Mouse (Mus musculus): ENCODE results near the gene Igf2r. TPM values are rescaled to one million over a fixed set of nuclear protein-coding genes. Genes with fewer than 3 reads are reported as not detected.
A peak's percentile ranks its signal among the peaks of the same experiment; 100 is the strongest.

The Igf2r gene
- polyA plus RNA-seq, 1 experiment from 2014 or later, result 62.5 TPM

DNA sequence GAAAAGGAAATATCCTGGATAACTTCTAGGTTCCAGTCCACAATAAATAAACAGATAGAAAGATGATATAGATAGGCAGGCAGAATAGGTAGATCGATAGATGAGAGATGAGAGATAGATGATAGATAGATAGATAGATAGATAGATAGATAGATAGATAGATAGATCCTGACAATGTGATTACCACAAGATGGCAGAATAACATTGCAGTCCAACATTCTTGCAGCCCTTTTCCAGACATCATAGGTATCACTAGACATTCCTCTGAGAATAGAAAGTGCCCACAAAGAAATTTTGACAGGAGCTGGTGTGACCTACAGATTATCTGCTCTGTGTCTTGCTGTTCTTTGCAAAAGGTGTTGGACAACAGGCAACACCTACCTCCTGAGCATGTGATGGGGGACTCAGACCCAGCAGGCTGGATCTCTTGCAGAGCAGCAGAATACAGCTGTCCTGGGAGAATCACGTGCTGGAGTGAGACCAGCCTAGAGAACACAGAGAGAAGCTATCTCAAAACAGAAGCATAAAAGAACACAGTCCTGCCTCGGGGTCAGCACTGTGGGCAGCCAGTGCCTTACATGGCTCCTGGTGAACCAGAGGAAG, 28.1 kb upstream of the Igf2r start:
- Histone ChIP-seq H3K4me1 (peaks cover 67% of the 10 kb centered on the region), H3K36me3 (no peaks in the 10 kb centered on the region), H3K27me3 (no peaks in the 10 kb centered on the region), H3K9ac (no peak overlapping the region), H3K9me3 (no peaks in the 10 kb centered on the region), H3K4me2 (no peak overlapping the region), H3K27ac (peak overlapping the region; percentile 81), H3K4me3 (no peak overlapping the region)
- no peak for ATAC-seq (ENCODE audit: borderline replicate concordance, extremely low read depth, low FRiP score, low TSS enrichment)
- WGBS, result 48% methylated on average over 3 of the region's 3 CpGs

DNA sequence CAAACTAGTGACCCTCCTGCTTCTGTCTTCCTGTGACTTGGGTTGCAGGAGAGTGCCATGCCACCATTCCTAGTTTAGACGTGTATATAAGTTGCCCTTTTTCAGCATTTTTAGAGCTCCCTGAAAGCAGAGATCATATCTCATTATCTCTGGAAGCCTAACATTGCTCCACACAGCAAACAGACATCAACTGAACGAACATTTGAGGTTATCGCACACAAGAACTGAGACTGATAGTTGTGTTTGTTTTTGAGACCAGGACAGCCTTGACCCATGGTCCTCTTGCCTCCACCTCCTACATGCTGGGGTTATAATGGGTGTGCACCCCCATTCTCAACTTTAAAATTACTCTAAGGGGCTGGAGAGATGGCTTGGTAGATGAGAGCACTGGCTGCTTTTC, 27.2 kb upstream of the Igf2r start:
- Histone ChIP-seq H3K4me3 (no peak overlapping the region), H3K36me3 (no peaks in the 10 kb centered on the region), H3K4me2 (no peak overlapping the region), H3K27ac (0 out of 2 replicates have a peak overlapping the region, but pooled peaks have one; percentile 24), H3K4me1 (peaks cover 74% of the 10 kb centered on the region), H3K9me3 (no peaks in the 10 kb centered on the region), H3K27me3 (no peaks in the 10 kb centered on the region), H3K9ac (no peak overlapping the region)
- WGBS, result 50% methylated on average over 3 of the region's 3 CpGs
- ATAC-seq (ENCODE audit: borderline replicate concordance, extremely low read depth, low FRiP score, low TSS enrichment), result no peak

DNA sequence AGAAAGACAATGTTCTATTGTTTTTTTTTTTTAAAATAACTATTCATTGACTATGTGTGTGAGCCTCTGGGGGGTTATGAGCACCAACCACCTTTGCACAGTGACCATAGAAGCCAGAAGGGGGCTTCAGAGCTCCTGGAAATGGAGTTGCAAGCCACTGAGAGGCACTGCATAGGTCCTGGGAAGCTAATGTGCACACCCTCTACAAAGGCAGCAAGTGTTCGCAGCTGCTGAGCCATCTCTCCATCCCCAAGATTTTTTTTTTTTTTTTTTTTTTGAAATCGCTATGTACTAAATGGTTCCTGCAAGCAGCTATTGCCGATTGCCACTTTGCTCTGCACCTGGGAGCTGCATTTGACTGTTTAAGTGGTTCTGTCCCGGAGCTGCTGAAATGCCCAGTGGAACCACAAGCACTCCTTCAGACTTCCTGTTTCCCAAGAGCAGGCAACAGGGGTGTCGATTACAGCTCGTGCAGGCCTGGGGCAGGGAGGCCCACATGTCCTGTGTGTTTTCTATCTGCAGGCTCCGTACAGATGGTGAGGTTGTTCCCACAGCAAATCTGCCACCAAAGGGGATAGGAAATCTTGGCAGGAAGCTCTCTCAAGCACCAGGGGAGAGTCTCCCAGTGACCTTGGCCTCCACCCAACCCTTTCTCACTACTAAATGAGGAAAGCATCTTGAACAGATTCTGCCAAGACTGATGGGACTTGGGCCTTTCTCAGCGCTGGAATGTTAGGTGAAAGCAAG, 24.4 kb upstream of the Igf2r start:
- peak overlapping the region; percentile 89 for H3K27ac ChIP-seq
- no peaks in the 10 kb centered on the region for H3K27me3 ChIP-seq
- no peak overlapping the region for H3K4me2 ChIP-seq
- H3K9ac ChIP-seq, result 0 out of 2 replicates have a peak overlapping the region, but pooled peaks have one; percentile 1
- WGBS, result 10% methylated on average over 8 of the region's 8 CpGs
- H3K9me3 ChIP-seq, result no peaks in the 10 kb centered on the region
- no peaks in the 10 kb centered on the region for H3K36me3 ChIP-seq
- H3K4me3 ChIP-seq, result no peak overlapping the region
- H3K4me1 ChIP-seq, result peaks cover 79% of the 10 kb centered on the region
- peak; percentile 32 for ATAC-seq (ENCODE audit: borderline replicate concordance, extremely low read depth, low FRiP score, low TSS enrichment)

DNA sequence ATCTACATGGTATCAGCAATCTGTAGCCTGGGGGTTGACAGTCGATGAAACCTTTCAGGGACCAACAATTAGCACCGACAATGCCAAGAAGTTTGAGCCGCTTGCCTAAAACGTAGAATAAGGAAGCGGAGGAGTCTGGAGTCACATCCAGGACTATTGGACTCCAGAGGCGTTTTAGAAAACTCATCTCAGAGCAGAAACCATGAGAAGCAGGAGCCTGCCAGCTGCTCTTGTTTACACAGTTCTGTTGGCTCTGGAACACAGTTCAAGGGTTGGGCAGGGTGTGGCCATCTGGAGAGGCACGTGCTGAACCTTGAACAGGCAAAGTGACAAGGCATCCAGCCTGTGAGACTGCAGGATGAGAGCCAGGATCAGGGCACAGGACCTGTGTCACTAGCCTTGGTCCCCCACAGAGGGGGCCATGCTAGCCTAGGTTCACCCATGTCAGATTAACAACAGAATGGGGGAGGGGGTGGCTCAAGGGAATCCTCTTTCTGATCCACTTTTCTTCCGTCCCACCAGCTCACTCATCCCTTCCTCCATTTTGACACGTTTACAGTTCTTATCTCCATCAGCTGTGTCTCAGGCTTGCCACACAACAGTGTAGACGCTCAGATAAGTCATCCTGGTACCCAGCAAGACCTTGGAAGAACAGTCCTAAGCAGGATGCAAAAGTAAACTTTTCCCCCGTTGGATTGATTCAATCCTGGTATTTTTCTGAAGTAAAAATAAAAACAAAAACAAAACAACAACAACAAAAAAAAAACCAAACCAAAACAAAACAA, 23.1 kb upstream of the Igf2r start:
- H3K4me1 ChIP-seq, result peaks cover 67% of the 10 kb centered on the region
- peaks cover 12% of the 10 kb centered on the region; the same call in 1 of the 2 replicates for H3K36me3 ChIP-seq
- no peak overlapping the region for H3K4me3 ChIP-seq
- H3K27me3 ChIP-seq, result no peaks in the 10 kb centered on the region
- peak overlapping the region; percentile 89 for H3K27ac ChIP-seq
- H3K9me3 ChIP-seq, result no peaks in the 10 kb centered on the region
- H3K9ac ChIP-seq, result no peak overlapping the region
- 0 out of 2 replicates have a peak, but pooled peaks have one; percentile 5 for ATAC-seq (ENCODE audit: borderline replicate concordance, extremely low read depth, low FRiP score, low TSS enrichment)
- H3K4me2 ChIP-seq, result no peak overlapping the region
- WGBS, result 30% methylated on average over 11 of the region's 11 CpGs

DNA sequence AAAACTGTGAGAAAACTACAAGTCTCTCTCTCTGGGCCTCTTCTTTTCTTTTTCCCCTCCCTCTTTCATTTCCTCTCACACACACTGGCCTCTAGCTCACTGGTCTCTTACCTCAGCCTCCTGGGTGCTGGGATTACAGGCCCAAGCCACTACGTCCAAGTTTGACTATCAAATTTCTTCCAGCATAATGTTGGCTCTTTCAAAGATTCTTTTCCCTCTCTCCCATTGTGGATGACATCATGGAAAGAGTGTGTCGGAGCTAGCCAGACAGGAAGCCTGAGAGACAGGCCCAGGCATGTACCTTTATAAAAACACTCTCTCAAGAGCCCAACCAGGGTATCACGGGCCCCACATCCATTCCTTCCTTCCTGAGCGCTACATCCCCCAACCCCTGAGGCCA, 22.0 kb upstream of the Igf2r start:
- 19% methylated on average over 4 of the region's 4 CpGs for WGBS
- no peaks in the 10 kb centered on the region for H3K27me3 ChIP-seq
- peak overlapping the region; percentile 97 for H3K27ac ChIP-seq
- no peaks in the 10 kb centered on the region for H3K9me3 ChIP-seq
- H3K4me3 ChIP-seq, result no peak overlapping the region
- no peak overlapping the region for H3K9ac ChIP-seq
- ATAC-seq (ENCODE audit: borderline replicate concordance, extremely low read depth, low FRiP score, low TSS enrichment), result no peak
- H3K36me3 ChIP-seq, result peaks cover 13% of the 10 kb centered on the region; the same call in 1 of the 2 replicates
- no peak overlapping the region for H3K4me2 ChIP-seq
- H3K4me1 ChIP-seq, result peaks cover 66% of the 10 kb centered on the region

DNA sequence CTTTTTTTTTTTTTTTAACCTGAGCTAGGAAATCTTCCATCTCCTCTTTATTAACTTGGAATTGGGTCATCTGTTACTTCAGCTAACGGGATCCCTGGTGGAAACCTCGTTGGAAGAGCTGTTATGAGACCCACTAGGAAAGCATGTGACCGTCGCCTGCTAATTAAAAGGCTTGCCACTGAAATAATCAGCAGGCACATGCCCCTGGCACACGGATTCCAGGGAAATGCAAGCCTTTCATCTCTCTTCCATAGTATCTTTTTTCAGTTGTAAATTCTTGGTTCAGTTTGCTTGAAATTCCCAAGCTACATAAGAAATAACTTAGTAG, 21.6 kb upstream of the Igf2r start:
- H3K4me1 ChIP-seq, result peaks cover 62% of the 10 kb centered on the region
- H3K27me3 ChIP-seq, result no peaks in the 10 kb centered on the region
- no peak overlapping the region for H3K4me3 ChIP-seq
- ATAC-seq (ENCODE audit: borderline replicate concordance, extremely low read depth, low FRiP score, low TSS enrichment), result no peak
- no peak overlapping the region; the same call in 1 of the 2 replicates for H3K4me2 ChIP-seq
- peaks cover 13% of the 10 kb centered on the region; the same call in 1 of the 2 replicates for H3K36me3 ChIP-seq
- no peak overlapping the region for H3K9ac ChIP-seq
- H3K27ac ChIP-seq, result peak overlapping the region; percentile 97
- WGBS, result 29% methylated on average over 5 of the region's 5 CpGs
- no peaks in the 10 kb centered on the region for H3K9me3 ChIP-seq

DNA sequence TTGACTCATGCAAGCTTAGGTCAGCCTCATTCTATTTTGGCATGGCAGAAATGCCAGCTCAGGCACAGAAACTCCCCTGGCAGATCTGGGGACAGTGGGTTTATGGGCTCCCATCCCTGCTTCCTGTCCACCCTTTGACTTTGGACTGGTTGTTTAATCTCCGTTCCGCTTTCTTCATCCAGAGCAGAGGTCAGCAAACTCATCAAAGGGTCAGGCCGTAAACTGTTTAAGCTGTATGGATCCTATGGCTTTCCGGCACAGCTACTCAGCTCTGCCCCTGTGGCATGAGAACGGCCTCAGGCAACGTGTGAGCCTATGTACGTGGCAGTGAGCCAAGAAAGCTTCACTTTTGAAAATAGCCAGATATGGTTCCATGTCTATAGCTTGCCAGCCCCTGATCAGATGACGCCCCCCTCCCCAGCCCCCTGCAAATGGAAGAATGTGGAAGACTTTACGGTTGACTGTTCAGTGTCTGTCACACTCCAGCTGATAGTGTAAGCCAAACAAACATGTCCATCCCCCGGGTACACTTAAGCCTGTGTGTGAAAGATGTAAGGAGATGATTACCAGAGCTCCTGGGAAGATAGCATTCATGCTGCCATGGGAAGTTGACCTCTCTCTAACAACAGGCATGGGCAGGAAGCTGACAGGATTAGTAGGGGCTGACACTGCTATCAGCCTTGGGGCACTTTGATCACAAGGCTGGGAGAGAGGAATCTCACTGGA, 21.1 kb upstream of the Igf2r start:
- H3K4me1 ChIP-seq, result peaks cover 60% of the 10 kb centered on the region
- peaks cover 13% of the 10 kb centered on the region; the same call in 1 of the 2 replicates for H3K36me3 ChIP-seq
- ATAC-seq (ENCODE audit: borderline replicate concordance, extremely low read depth, low FRiP score, low TSS enrichment), result peak; percentile 91
- no peaks in the 10 kb centered on the region for H3K27me3 ChIP-seq
- WGBS, result 13% methylated on average over 10 of the region's 10 CpGs
- H3K27ac ChIP-seq, result peak overlapping the region; percentile 97
- H3K4me3 ChIP-seq, result no peak overlapping the region
- no peaks in the 10 kb centered on the region for H3K9me3 ChIP-seq
- no peak overlapping the region for H3K9ac ChIP-seq
- H3K4me2 ChIP-seq, result peak overlapping the region; percentile 5; the same call in 1 of the 2 replicates

DNA sequence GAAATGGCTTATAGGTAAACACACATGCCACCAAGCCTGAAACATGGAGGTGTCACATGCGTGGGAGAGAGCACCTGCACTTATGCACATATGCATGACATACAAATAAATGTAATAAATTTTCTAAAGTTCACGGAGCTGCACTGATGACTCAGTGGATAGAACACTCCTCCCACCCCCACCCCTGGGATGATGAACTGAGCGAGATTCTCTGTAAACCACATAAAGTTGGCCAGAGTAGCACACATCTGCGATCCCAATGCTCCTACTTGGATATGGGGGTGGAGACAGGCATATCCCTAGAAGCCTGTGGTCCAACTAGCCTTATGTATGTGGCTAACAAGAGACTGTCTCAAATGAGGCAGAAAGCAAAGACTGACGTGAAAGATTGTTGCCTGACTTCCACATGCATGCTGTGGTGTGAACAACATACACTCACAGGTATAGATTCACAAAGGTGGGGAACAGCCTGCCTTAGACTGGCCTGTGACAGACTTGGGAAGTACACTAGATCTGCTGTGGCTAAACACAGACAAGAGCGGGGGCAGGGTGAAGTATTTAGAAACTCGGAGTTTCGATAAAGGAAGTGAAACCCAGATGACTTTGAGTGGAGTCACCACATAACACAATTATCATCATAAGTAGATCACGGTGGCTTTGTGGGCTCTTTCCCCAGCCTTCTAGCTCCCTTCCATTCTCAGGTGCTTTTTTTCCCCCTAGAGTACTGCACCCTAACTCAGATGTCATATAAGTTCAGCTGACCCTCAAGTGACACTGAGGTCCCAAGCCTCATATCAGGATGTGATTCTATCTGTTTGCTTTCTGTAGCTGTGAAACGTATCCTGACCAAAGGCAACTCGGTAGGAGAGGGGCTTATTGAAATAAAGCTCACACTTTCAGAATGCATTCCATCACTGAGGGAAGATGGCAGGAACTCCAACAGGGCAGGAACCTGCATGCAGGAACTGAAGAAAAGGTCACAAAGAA, 13.7 kb upstream of the Igf2r start:
- H3K9me3 ChIP-seq, result no peaks in the 10 kb centered on the region
- H3K36me3 ChIP-seq, result peaks cover 14% of the 10 kb centered on the region; the same call in 1 of the 2 replicates
- H3K4me2 ChIP-seq, result no peak overlapping the region
- H3K27ac ChIP-seq, result peak overlapping the region; percentile 32
- H3K4me3 ChIP-seq, result no peak overlapping the region
- 0 out of 2 replicates have a peak, but pooled peaks have one; percentile 37 for ATAC-seq (ENCODE audit: borderline replicate concordance, extremely low read depth, low FRiP score, low TSS enrichment)
- peaks cover 55% of the 10 kb centered on the region for H3K4me1 ChIP-seq
- WGBS, result 33% methylated on average over 11 of the region's 11 CpGs
- no peaks in the 10 kb centered on the region for H3K27me3 ChIP-seq
- no peak overlapping the region for H3K9ac ChIP-seq

DNA sequence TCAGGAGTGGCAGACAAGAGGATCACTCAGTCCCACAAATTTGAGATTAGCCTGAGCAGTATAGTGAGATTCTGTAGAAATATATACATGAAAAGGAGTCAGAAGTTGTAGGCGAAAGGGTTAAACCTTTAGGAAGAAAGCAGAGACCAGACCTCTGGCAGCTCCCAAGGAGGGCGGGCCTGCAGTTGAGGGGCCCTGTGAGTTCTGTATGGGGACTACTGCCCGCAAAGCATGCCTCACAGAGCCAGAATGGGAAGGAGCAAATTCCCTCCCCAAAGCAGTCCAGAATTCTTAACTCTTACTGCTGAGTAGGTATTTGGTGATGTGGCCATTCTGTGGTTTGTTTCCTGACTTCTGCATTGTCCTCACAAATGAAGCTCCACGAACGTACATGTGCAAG, 11.6 kb upstream of the Igf2r start:
- Histone ChIP-seq H3K27ac (peak overlapping the region; percentile 94), H3K9me3 (no peaks in the 10 kb centered on the region), H3K36me3 (peaks cover 17% of the 10 kb centered on the region; the same call in 1 of the 2 replicates), H3K4me1 (peaks cover 59% of the 10 kb centered on the region), H3K9ac (no peak overlapping the region; the same call in 1 of the 2 replicates), H3K27me3 (no peaks in the 10 kb centered on the region), H3K4me3 (no peak overlapping the region), H3K4me2 (peak overlapping the region; percentile 42)
- ATAC-seq (ENCODE audit: borderline replicate concordance, extremely low read depth, low FRiP score, low TSS enrichment), result peak; percentile 86
- 7% methylated on average over 5 of the region's 5 CpGs for WGBS

DNA sequence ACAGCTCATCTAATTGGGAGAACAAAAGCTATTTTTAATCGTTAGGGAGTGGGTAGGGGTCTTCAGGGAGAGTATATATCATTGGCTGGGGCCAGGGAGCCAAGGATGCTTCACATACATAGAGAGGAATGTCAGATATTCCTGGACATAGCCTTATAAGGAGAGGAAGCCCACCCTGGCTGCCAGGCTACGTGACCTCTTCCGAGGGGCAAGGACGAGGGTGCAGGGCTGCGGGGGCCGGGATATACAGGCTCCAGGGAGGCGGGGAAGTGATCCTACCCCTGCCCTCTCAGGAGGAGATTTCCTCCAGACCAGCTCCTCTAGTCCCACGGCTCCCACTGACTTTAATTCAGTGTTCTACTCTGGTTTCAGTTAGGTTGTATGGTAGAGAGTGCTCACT, 10.7 kb upstream of the Igf2r start:
- H3K27me3 ChIP-seq, result no peaks in the 10 kb centered on the region
- H3K4me2 ChIP-seq, result peak overlapping the region; percentile 42
- H3K9me3 ChIP-seq, result no peaks in the 10 kb centered on the region
- H3K9ac ChIP-seq, result peak overlapping the region; percentile 2; the same call in 1 of the 2 replicates
- peaks cover 59% of the 10 kb centered on the region for H3K4me1 ChIP-seq
- no peak overlapping the region for H3K4me3 ChIP-seq
- H3K27ac ChIP-seq, result peak overlapping the region; percentile 94
- peaks cover 23% of the 10 kb centered on the region; the same call in 1 of the 2 replicates for H3K36me3 ChIP-seq
- whole genome bisulfite sequencing, result 12% methylated on average over 8 of the region's 8 CpGs
- peak; percentile 71 for ATAC-seq (ENCODE audit: borderline replicate concordance, extremely low read depth, low FRiP score, low TSS enrichment)

Data from lung, embryonic 15.5 days (tissue).